ENCODE assay signal across 24 mouse cellular contexts in the genomic region with DNA sequence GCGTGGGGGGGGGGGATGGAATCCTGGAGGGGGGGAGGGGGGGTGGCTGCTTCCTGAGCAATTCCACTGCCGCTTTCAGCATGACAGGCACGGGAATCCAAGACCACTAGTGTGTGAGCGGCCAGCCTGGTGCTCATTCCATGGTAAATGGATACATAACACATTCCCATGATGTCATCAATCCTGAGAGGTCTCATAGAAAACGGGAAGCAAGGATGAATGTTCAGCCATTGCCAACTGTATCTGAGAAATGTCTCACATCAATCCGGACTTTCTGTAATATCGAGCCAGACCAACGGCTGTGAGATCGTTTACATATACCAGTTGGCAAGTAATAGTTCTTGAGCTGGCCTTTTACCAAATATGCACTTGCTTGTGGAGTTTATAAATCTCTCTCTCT.
DNase-seq lines count a peak whose midpoint lies in the region; ATAC-seq and TF ChIP-seq lines count a peak whose summit lies in the region.
"Had no signal": no experiment of that assay in that cellular context is flagged by ENCODE, and none has a peak within 500 bp of the region (broad histone marks: within the 10 kb centered on the region; RNA-seq: fewer than 3 reads in every experiment).

No protein-coding gene starts in this region.

- no peaks in the 10 kb centered on the region for H3K9me3 ChIP-seq in forebrain, embryonic 14.5 days (replicated peaks; ENCODE audit: control insufficient read depth, low read length)
- H3K9me3 ChIP-seq in forebrain, embryonic 15.5 days = no peaks in the 10 kb centered on the region
- H3K9me3 ChIP-seq in limb, embryonic 13.5 days = no peaks in the 10 kb centered on the region
- no peaks in the 10 kb centered on the region for H3K9me3 ChIP-seq in limb, embryonic 10.5 days (replicated peaks)
- H3K9me3 ChIP-seq in limb, embryonic 14.5 days (ENCODE audit: control insufficient read depth, low read length) = no peaks in the 10 kb centered on the region
- H3K9me3 ChIP-seq in hindbrain, embryonic 10.5 days = no peaks in the 10 kb centered on the region
- H3K9me3 ChIP-seq: embryonic facial prominence, embryonic 12.5 days; heart, embryonic 10.5 days; midbrain, embryonic 12.5 days had no signal

- DNase-seq in forebrain, embryonic 14.5 days (ENCODE audit: low spot score) = peak; percentile 34
- no peak for DNase-seq in limb, embryonic 10.5 days (ENCODE audit: low spot score)
- DNase-seq in NIH3T3 (ENCODE audit: low read depth) = peak; percentile 9
- peak; percentile 68 for DNase-seq in limb, embryonic 14.5 days (ENCODE audit: low spot score)
- DNase-seq in hindbrain, embryonic 10.5 days (ENCODE audit: low spot score) = no peak
- DNase-seq: adrenal gland, postnatal 10 days; cerebellum, adult 9-11 months; heart, postnatal 36 days; kidney, adult 2 months; kidney, postnatal 10 days; right cerebral cortex, postnatal 4 days; thymus, postnatal 36 days had no signal

- H3K27ac ChIP-seq in forebrain, embryonic 14.5 days (ENCODE audit: low read depth, low read length) = no peak overlapping the region
- H3K27ac ChIP-seq in forebrain, embryonic 15.5 days (replicated peaks) = no peak overlapping the region
- no peak overlapping the region for H3K27ac ChIP-seq in limb, embryonic 13.5 days
- no peak overlapping the region for H3K27ac ChIP-seq in limb, embryonic 10.5 days
- H3K27ac ChIP-seq in limb, embryonic 14.5 days (replicated peaks; ENCODE audit: low read depth, low read length) = no peak overlapping the region
- H3K27ac ChIP-seq in hindbrain, embryonic 10.5 days = no peak overlapping the region
- H3K27ac ChIP-seq: embryonic facial prominence, embryonic 12.5 days; heart, embryonic 10.5 days; layer of hippocampus, adult 2 months; macrophage; midbrain, embryonic 12.5 days had no signal

- H3K27me3 ChIP-seq in forebrain, embryonic 14.5 days (replicated peaks; ENCODE audit: control insufficient read depth, insufficient read depth, low read length) = no peaks in the 10 kb centered on the region
- no peaks in the 10 kb centered on the region for H3K27me3 ChIP-seq in forebrain, embryonic 15.5 days
- H3K27me3 ChIP-seq in limb, embryonic 13.5 days = no peaks in the 10 kb centered on the region
- no peaks in the 10 kb centered on the region for H3K27me3 ChIP-seq in limb, embryonic 10.5 days (ENCODE audit: low read depth, poor library complexity, severe bottlenecking)
- H3K27me3 ChIP-seq in limb, embryonic 14.5 days (ENCODE audit: control insufficient read depth, insufficient read depth, low read length) = no peaks in the 10 kb centered on the region
- H3K27me3 ChIP-seq in hindbrain, embryonic 10.5 days (ENCODE audit: insufficient read depth, poor library complexity, severe bottlenecking) = no peaks in the 10 kb centered on the region
- H3K27me3 ChIP-seq: embryonic facial prominence, embryonic 12.5 days; midbrain, embryonic 12.5 days had no signal

- WGBS in forebrain, embryonic 14.5 days = 67% methylated on average over 9 of the region's 9 CpGs
- 49% methylated on average over 9 of the region's 9 CpGs for WGBS in forebrain, embryonic 15.5 days
- WGBS in limb, embryonic 13.5 days = 67% methylated on average over 9 of the region's 9 CpGs
- 85% methylated on average over 9 of the region's 9 CpGs for WGBS in limb, embryonic 10.5 days
- WGBS in limb, embryonic 14.5 days = 59% methylated on average over 9 of the region's 9 CpGs
- 87% methylated on average over 9 of the region's 9 CpGs for WGBS in hindbrain, embryonic 10.5 days

- H3K36me3 ChIP-seq in forebrain, embryonic 14.5 days (ENCODE audit: control insufficient read depth, insufficient read depth, low read length) = no peaks in the 10 kb centered on the region
- no peaks in the 10 kb centered on the region for H3K36me3 ChIP-seq in forebrain, embryonic 15.5 days
- no peaks in the 10 kb centered on the region for H3K36me3 ChIP-seq in limb, embryonic 13.5 days
- no peaks in the 10 kb centered on the region for H3K36me3 ChIP-seq in limb, embryonic 10.5 days
- no peaks in the 10 kb centered on the region for H3K36me3 ChIP-seq in limb, embryonic 14.5 days (ENCODE audit: control insufficient read depth, insufficient read depth, low read length)
- no peaks in the 10 kb centered on the region for H3K36me3 ChIP-seq in hindbrain, embryonic 10.5 days
- H3K36me3 ChIP-seq: embryonic facial prominence, embryonic 12.5 days; heart, embryonic 10.5 days; midbrain, embryonic 12.5 days had no signal

- no peak overlapping the region for H3K9ac ChIP-seq in forebrain, embryonic 14.5 days (ENCODE audit: low read length)
- no peak overlapping the region for H3K9ac ChIP-seq in forebrain, embryonic 15.5 days (replicated peaks)
- H3K9ac ChIP-seq in limb, embryonic 13.5 days = no peak overlapping the region
- H3K9ac ChIP-seq in limb, embryonic 14.5 days (ENCODE audit: low read depth, low read length, severe bottlenecking) = no peak overlapping the region
- H3K9ac ChIP-seq: embryonic facial prominence, embryonic 12.5 days; midbrain, embryonic 12.5 days had no signal

- ATAC-seq in forebrain, embryonic 14.5 days = 0 out of 2 replicates have a peak, but pooled peaks have one; percentile 37
- ATAC-seq in forebrain, embryonic 15.5 days (replicated peaks) = no peak
- ATAC-seq in limb, embryonic 13.5 days (ENCODE audit: low FRiP score, low read depth) = peak; percentile 57; the same call in 1 of the 2 replicates
- peak; percentile 59; the same call in 1 of the 2 replicates for ATAC-seq in limb, embryonic 14.5 days (ENCODE audit: low FRiP score, low read depth)
- ATAC-seq in megakaryocyte progenitor cell, adult 5-6 weeks (replicated peaks; ENCODE audit: poor library complexity) = no peak
- ATAC-seq: activated CD4-positive, CD25-positive, alpha-beta regulatory T cell, adult 4 months; CD4-positive, CD25-positive, alpha-beta regulatory T cell, adult 4 months; hindbrain, embryonic 16.5 days had no signal

- H3K4me2 ChIP-seq in forebrain, embryonic 14.5 days (ENCODE audit: low read length) = no peak overlapping the region
- H3K4me2 ChIP-seq in forebrain, embryonic 15.5 days (replicated peaks) = no peak overlapping the region
- H3K4me2 ChIP-seq in limb, embryonic 13.5 days (replicated peaks) = no peak overlapping the region
- no peak overlapping the region for H3K4me2 ChIP-seq in limb, embryonic 14.5 days (replicated peaks; ENCODE audit: low read depth, low read length, severe bottlenecking)
- H3K4me2 ChIP-seq: embryonic facial prominence, embryonic 12.5 days; liver, embryonic 11.5 days; midbrain, embryonic 12.5 days had no signal

- H3K4me3 ChIP-seq in forebrain, embryonic 14.5 days (ENCODE audit: low read depth, low read length) = no peak overlapping the region
- H3K4me3 ChIP-seq in forebrain, embryonic 15.5 days = no peak overlapping the region
- H3K4me3 ChIP-seq in limb, embryonic 13.5 days = no peak overlapping the region
- H3K4me3 ChIP-seq in limb, embryonic 10.5 days = no peak overlapping the region
- H3K4me3 ChIP-seq in limb, embryonic 14.5 days (replicated peaks; ENCODE audit: low read length) = no peak overlapping the region
- no peak overlapping the region for H3K4me3 ChIP-seq in hindbrain, embryonic 10.5 days
- H3K4me3 ChIP-seq: embryonic facial prominence, embryonic 12.5 days; heart, embryonic 10.5 days; layer of hippocampus, adult 2 months; midbrain, embryonic 12.5 days had no signal

- no peaks in the 10 kb centered on the region for H3K4me1 ChIP-seq in forebrain, embryonic 14.5 days (ENCODE audit: control insufficient read depth, insufficient read depth, low read length)
- 0 out of 2 replicates have a peak, but pooled peaks cover 3% of the 10 kb centered on the region for H3K4me1 ChIP-seq in forebrain, embryonic 15.5 days
- H3K4me1 ChIP-seq in limb, embryonic 13.5 days = peaks cover 9% of the 10 kb centered on the region; the same call in 1 of the 2 replicates
- no peaks in the 10 kb centered on the region for H3K4me1 ChIP-seq in limb, embryonic 10.5 days
- no peaks in the 10 kb centered on the region for H3K4me1 ChIP-seq in limb, embryonic 14.5 days (ENCODE audit: control insufficient read depth, insufficient read depth, low read length)
- H3K4me1 ChIP-seq in hindbrain, embryonic 10.5 days (replicated peaks) = no peaks in the 10 kb centered on the region
- H3K4me1 ChIP-seq: midbrain, embryonic 12.5 days had no signal

- TF ChIP-seq POLR2A in limb, embryonic 14.5 days (IDR thresholded peaks at IDR 0.05; ENCODE audit: borderline replicate concordance, extremely low read depth, insufficient read depth, insufficient read length) = no peak

Comparison
In these comparisons a context has a peak if more than half of its experiments do, and no peak if none do; other contexts are left out.
1. ATAC-seq: peak in forebrain, embryonic 14.5 days (single experiment), limb, embryonic 13.5 days (single experiment) and limb, embryonic 14.5 days (single experiment); none in forebrain, embryonic 15.5 days (single experiment) and megakaryocyte progenitor cell, adult 5-6 weeks (single experiment).
2. DNase-seq: peak in forebrain, embryonic 14.5 days (single experiment), NIH3T3 (single experiment) and limb, embryonic 14.5 days (single experiment); none in limb, embryonic 10.5 days (single experiment) and hindbrain, embryonic 10.5 days (single experiment).